Comparison of ENCODE assay signal across 12 mouse cellular contexts in the genomic region with DNA sequence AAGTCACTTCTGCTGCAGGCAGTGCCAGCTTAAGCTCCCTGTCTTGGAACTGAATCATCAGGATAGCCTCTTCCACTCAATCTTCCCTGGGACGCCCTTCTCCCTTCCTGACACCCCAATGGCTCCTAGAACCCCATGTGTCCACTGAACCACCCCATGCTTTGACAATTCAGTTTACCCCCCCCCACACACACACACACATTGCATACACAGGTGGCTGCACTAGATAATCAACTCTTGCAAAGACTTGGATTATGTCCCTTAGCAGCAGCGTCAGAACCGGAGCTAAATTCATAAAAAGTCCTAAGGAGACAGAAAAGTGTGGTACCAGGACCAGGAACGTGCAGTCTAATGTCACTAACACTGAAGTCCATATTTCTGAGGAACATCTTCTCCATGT.
"Had no signal": no experiment of that assay in that cellular context is flagged by ENCODE, and none has a peak within 500 bp of the region (broad histone marks: within the 10 kb centered on the region; RNA-seq: fewer than 3 reads in every experiment).

No protein-coding gene starts in this region.

- H3K27me3 ChIP-seq: limb, embryonic 13.5 days; neural tube, embryonic 13.5 days had no signal

- DNase-seq: kidney, adult 8-10 months; kidney, postnatal 36 days; left cerebral cortex, postnatal 4 days; lung, adult 18-20 months; right cerebral cortex, postnatal 25 days had no signal

- H3K4me1 ChIP-seq: limb, embryonic 13.5 days; midbrain, embryonic 10.5 days; neural tube, embryonic 13.5 days had no signal

- H3K27ac ChIP-seq: kidney, postnatal 0 days; limb, embryonic 13.5 days; midbrain, embryonic 10.5 days; neural tube, embryonic 13.5 days had no signal

- H3K4me3 ChIP-seq: limb, embryonic 13.5 days; midbrain, embryonic 10.5 days; neural tube, embryonic 13.5 days had no signal

- ATAC-seq: inflammation-experienced regulatory T-cells, adult 6 months; intestine, postnatal 0 days; midbrain, embryonic 16.5 days had no signal

- H3K9ac ChIP-seq: limb, embryonic 13.5 days; neural tube, embryonic 13.5 days had no signal

- H3K4me2 ChIP-seq: limb, embryonic 13.5 days; neural tube, embryonic 13.5 days had no signal

- H3K36me3 ChIP-seq: midbrain, embryonic 10.5 days; neural tube, embryonic 13.5 days had no signal

- H3K9me3 ChIP-seq: limb, embryonic 13.5 days; midbrain, embryonic 10.5 days; neural tube, embryonic 13.5 days had no signal
